Mouse (Mus musculus) liver, embryonic 14.5 days (tissue): ENCODE results near the gene Tmem189. TPM values are rescaled to one million over a fixed set of nuclear protein-coding genes. Genes with fewer than 3 reads are reported as not detected.
A peak's percentile ranks its signal among the peaks of the same experiment; 100 is the strongest.

Experiments
- ATAC-seq: fragments of 200-750 bp; cut with Nextera tagmentation; 2 replicates; pipeline ENCODE4 v1.8.0; 2017; ENCODE audit warnings: moderate number of reproducible peaks, mild to moderate bottlenecking, moderate library complexity; ENCODE audit not compliant: insufficient read depth
- DNase-seq, 3 experiments: peaks; one replicate each; pipeline ENCODE4 v3.0.0-alpha.2; 2012 to 2013; ENCODE audit warnings: low read depth in 3 of 3, low spot score in 3 of 3
- H3K27ac ChIP-seq: fragments of 300-500 bp; sonication (generic); 2 replicates; pipeline ENCODE4 v1.5.1; 2014; ENCODE audit warnings: moderate library complexity, mild to moderate bottlenecking, control low read depth, inconsistent platforms
- H3K27me3 ChIP-seq: fragments of 300-500 bp; sonication (generic); 2 replicates; pipeline ENCODE4 v1.6.1; 2014; ENCODE audit warnings: mild to moderate bottlenecking, low read length, moderate library complexity; ENCODE audit not compliant: control insufficient read depth, insufficient read depth
- H3K36me3 ChIP-seq: fragments of 300-500 bp; sonication (generic); replicated peaks from 2 replicates; pipeline ENCODE4 v1.6.1; 2014; ENCODE audit warnings: low read depth; ENCODE audit not compliant: control insufficient read depth, insufficient read depth
- H3K4me1 ChIP-seq, 2 experiments: fragments of 200-500 bp in 1 of 2; fragments of 300-500 bp in 1 of 2; sonication (generic) in 1 of 2; replicated peaks; 2 replicates each; pipeline ENCODE4 v1.6.1; 2012 to 2014; ENCODE audit warnings: antibody characterized with exemption in 1 of 2, inconsistent platforms in 1 of 2, low read length in 1 of 2; ENCODE audit not compliant: control insufficient read depth in 2 of 2, insufficient read depth in 2 of 2
- H3K4me2 ChIP-seq: fragments of 300-500 bp; sonication (generic); 2 replicates; pipeline ENCODE4 v1.6.1; 2014; ENCODE audit warnings: low read depth, mild to moderate bottlenecking, control low read depth, moderate library complexity
- H3K4me3 ChIP-seq, 2 experiments: fragments of 200-500 bp in 1 of 2; fragments of 300-500 bp in 1 of 2; sonication (generic) in 1 of 2; 2 replicates each; pipeline ENCODE4 v1.5.1; 2012 to 2014; ENCODE audit warnings: low read depth in 2 of 2, low read length in 2 of 2, mild to moderate bottlenecking in 2 of 2, control low read depth in 1 of 2, inconsistent platforms in 1 of 2, moderate library complexity in 1 of 2; ENCODE audit not compliant: insufficient read depth in 1 of 2
- H3K9ac ChIP-seq: fragments of 300-500 bp; sonication (generic); replicated peaks from 2 replicates; pipeline ENCODE4 v1.6.1; 2014; ENCODE audit warnings: mild to moderate bottlenecking, control low read depth, moderate library complexity
- H3K9me3 ChIP-seq: fragments of 300-500 bp; sonication (generic); 2 replicates; pipeline ENCODE4 v1.6.1; 2016; ENCODE audit warnings: low read length, mixed read lengths; ENCODE audit not compliant: control insufficient read depth
- CTCF ChIP-seq: IDR thresholded peaks from 2 replicates; pipeline ENCODE4 v1.5.1; 2016; ENCODE audit warnings: antibody characterized with exemption, low read depth, control low read depth
- EP300 ChIP-seq: IDR thresholded peaks from 2 replicates; pipeline ENCODE4 v1.6.1; 2016; ENCODE audit warnings: antibody characterized with exemption, low read depth
- WGBS: fragments of 180-500 bp; shearing (Covaris S2); extraction: QIAGEN DNeasy Blood & Tissue Kit; methylation state at CpG from one replicate; pipeline ENCODE4 v1.1.7; 2014; ENCODE audit not compliant: insufficient replicate concordance; 5-methylcytosine and 5-hydroxymethylcytosine counted together
- polyA plus RNA-seq, 2 experiments: library from polyadenylated mRNA; depleted of rRNA in 1 of 2; stranded (reverse) in 1 of 2; unstranded in 1 of 2; fragments of >200 nt; fragmentation: Nextera tagmentation in 1 of 2; extraction: Ambion mirVana in 1 of 2; gene quantifications; 2 replicates each; pipeline versions ENCODE4 v1.2.1 to v1.2.3; 2012 to 2014

Gene Tmem189
- polyA plus RNA-seq, 2 experiments, result 12.4 to 14.6 TPM

DNA sequence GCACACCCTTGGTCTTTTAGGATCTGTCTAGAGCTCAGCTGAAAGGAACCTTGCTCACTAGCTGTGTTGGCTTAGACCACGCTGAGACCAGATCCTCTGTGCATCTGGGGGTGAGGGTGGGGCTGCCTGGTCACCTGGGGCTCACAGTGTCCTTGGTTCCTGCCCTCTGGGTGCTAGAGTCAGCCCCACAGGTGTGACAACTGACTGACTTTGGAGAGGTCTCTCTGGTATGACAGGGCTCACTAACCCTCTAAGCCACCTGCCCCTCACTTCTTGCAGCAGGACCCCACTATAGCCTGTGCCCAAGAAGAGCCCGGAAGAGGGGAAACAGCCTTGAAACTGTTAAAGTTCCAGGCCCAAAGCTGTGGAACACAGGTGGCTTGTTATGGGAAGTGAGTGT is 87.3 kb downstream of the Tmem189 start:
- Histone ChIP-seq H3K4me2 (no peak overlapping the region), H3K9me3 (no peaks in the 10 kb centered on the region), H3K27ac (no peak overlapping the region), H3K4me3 (no peak overlapping the region), H3K27me3 (no peaks in the 10 kb centered on the region), H3K9ac (no peak overlapping the region), H3K4me1 (no peaks in the 10 kb centered on the region), H3K36me3 (peaks cover 9% of the 10 kb centered on the region)
- TF ChIP-seq EP300, result no peak
- TF ChIP-seq CTCF, result no peak
- DNase-seq (no peak), ATAC-seq (no peak)
- WGBS, result 54% methylated on average over 2 of the region's 2 CpGs

DNA sequence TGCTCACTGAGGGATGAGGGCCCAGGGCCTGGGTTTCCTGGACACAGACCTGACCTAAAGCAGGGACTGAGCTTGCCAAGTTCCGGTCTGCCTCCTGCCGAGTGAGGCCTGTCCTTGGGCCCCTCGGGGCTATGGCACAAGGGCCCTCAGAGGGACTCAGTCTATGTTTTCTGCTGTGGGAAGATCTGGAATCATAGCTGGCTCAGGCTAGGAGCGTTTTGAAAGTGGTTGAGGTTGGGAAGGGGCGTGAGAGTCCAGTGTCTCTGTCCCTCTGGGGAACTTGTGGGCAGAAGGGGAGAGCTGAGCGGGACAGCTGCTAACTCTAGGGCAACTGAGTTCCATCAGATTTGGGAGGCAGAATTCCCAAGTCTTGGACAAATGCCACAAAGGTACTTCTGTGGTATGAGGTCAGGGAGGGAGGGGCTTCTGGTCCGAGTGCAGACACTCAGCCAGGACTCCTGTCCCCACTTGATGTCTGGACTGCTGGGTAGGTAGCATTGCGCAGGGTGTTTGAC is 89.1 kb downstream of the Tmem189 start:
- TF ChIP-seq EP300 (no peak), CTCF (no peak)
- no peak for ATAC-seq
- Histone ChIP-seq H3K27ac (no peak overlapping the region), H3K4me1 (no peaks in the 10 kb centered on the region), H3K4me3 (no peak overlapping the region), H3K9ac (no peak overlapping the region), H3K27me3 (no peaks in the 10 kb centered on the region), H3K9me3 (no peaks in the 10 kb centered on the region), H3K36me3 (no peaks in the 10 kb centered on the region), H3K4me2 (no peak overlapping the region)
- WGBS, result 61% methylated on average over 8 of the region's 8 CpGs
- no peak for DNase-seq

DNA sequence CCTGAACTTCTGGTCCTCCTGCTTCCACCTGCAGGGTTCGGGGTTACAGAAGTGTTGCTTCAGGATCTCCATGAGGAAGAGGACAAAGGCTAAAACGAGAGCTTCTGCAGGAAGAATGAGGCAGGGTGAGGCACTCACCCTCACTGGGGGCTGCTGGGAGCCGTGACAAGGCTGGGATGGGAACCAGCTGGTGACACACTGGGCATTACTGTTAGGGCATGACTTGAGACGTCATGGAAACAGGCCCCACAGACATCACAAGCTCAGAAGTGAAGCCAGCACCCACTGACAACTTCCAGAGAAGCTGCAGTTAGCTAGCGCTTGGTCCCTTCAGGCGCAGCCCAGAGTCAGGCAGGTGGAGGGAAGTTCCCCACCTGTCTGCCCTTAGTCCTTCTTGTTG is 89.7 kb downstream of the Tmem189 start:
- H3K4me3 ChIP-seq, result no peak overlapping the region
- no peaks in the 10 kb centered on the region for H3K27me3 ChIP-seq
- no peak overlapping the region for H3K9ac ChIP-seq
- no peak overlapping the region for H3K27ac ChIP-seq
- H3K36me3 ChIP-seq, result no peaks in the 10 kb centered on the region
- 51% methylated on average over 6 of the region's 6 CpGs for WGBS
- TF ChIP-seq EP300 (no peak), CTCF (no peak)
- no peak overlapping the region for H3K4me2 ChIP-seq
- no peaks in the 10 kb centered on the region for H3K9me3 ChIP-seq
- no peaks in the 10 kb centered on the region for H3K4me1 ChIP-seq
- ATAC-seq (no peak), DNase-seq (no peak)

DNA sequence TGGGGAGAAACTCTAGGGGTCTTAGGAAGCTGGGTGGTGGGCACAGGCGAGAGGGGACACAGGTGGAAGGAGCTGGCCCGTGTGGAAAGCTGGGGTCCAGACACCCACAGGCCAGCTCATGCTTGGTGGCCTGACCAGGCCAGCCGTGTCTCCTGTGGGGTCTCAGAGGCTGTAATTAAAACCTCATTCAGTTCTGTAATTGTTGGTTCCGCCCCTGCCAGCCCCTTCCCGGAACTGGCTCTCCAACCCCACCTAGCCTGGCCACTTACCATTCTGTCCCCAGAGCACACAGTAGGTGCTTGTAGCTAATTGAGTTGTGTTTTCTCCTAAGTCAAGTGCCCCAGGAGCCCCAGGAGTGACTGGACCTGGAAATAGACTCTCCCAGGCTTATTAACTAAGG is 90.4 kb downstream of the Tmem189 start:
- no peak for DNase-seq
- Histone ChIP-seq H3K9me3 (no peaks in the 10 kb centered on the region), H3K9ac (no peak overlapping the region), H3K4me1 (no peaks in the 10 kb centered on the region), H3K27ac (no peak overlapping the region), H3K4me3 (no peak overlapping the region), H3K36me3 (no peaks in the 10 kb centered on the region), H3K27me3 (no peaks in the 10 kb centered on the region), H3K4me2 (no peak overlapping the region)
- 57% methylated on average over 5 of the region's 5 CpGs for WGBS
- no peak for ATAC-seq
- no peak for TF ChIP-seq EP300
- no peak for TF ChIP-seq CTCF

DNA sequence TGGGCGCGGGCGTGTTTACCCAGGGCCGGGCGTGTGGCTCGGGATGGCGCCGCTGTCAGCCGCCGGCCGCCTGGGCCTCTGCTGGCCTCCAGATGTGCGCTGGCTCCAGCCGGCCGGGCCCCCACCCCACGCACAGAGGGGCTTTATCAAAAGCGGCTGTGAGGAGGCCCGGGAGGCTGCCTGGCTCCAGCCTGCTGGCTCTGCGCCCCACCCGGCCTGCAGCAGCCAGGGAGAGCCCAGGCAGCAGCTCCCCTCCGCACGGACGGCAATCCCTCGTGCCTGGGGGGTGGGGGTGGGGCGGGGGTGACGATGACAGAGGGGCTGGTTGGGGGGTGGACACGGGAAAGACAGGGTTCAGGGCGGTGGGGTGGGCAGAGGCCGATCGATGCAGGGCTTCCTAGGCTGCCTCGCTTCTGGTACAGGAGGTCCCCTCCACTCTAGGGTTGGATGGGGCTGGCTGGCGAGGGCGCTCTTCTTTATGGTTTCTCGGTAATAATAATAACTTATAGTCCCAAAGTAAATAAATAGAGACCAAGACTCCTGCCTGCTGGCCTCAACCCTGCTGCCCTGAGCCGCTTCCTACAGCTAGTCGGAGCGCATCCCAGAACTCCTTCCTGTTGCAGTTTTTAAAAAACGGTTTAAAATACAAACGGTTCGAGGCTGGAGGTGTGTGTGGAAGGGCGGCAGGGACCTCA is 92.0 kb downstream of the Tmem189 start:
- ATAC-seq, result no peak
- Histone ChIP-seq H3K27ac (no peak overlapping the region), H3K36me3 (no peaks in the 10 kb centered on the region), H3K4me3 (no peak overlapping the region), H3K4me2 (peak overlapping the region; percentile 17; the same call in 1 of the 2 replicates), H3K9me3 (no peaks in the 10 kb centered on the region), H3K4me1 (no peaks in the 10 kb centered on the region), H3K27me3 (no peaks in the 10 kb centered on the region), H3K9ac (no peak overlapping the region)
- no peak for DNase-seq
- 54% methylated on average over 39 of the region's 40 CpGs for WGBS
- TF ChIP-seq CTCF (no peak), EP300 (no peak)
